Mouse (Mus musculus): ENCODE data around the gene Lypd5. TPM values are rescaled to one million over a fixed set of nuclear protein-coding genes. Genes with fewer than 3 reads are reported as not detected.
A peak's percentile ranks its signal among the peaks of the same experiment; 100 is the strongest.

Gene Lypd5
- polyA plus RNA-seq, 1 experiment from 2014 or later = not detected

DNA sequence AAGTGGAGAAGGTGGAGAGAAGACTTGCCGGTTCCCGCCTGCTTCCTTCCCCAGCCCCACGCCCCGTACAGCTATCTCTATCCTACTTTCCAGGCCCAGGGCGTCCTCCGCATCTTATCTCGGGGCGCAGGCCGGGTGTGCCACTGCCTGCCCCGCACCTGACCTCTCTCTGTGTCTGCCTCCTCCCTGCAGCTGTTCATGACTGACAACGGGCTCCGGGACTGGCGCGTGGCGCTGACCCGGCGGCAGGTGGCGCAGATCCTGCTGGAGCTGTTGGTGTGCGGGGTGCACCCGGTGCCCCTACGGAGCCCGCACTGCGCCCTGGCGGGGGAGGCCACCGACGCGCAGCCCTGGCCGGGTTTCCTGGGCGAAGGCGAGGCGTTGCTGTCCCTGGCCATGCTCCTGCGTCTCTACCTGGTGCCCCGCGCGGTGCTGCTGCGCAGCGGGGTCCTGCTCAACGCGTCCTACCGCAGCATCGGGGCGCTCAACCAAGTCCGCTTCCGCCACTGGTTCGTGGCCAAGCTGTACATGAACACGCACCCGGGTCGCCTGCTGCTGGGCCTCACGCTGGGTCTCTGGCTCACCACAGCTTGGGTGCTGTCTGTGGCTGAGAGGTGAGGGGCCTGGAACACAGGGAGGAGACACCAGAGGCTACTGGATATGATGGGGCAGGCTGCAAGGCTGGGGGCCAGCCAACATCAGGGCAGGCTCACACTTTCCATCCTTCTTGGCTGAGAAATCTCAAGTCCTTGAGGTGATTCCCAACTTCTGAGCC lies 28.3 kb downstream of the Lypd5 start:
- no peaks in the 10 kb centered on the region for H3K27me3 ChIP-seq (ENCODE audit: insufficient read depth, low read length)
- 6% methylated on average over 49 of the region's 49 CpGs for WGBS
- H3K27ac ChIP-seq = no peak overlapping the region
- H3K4me2 ChIP-seq (ENCODE audit: low read length) = peak overlapping the region; percentile 53
- no peaks in the 10 kb centered on the region for H3K36me3 ChIP-seq (ENCODE audit: insufficient read depth, low read length)
- peak overlapping the region; percentile 14; the same call in 1 of the 2 replicates for H3K4me3 ChIP-seq (replicated peaks; ENCODE audit: low read depth, low read length)
- no peaks in the 10 kb centered on the region for H3K9me3 ChIP-seq (replicated peaks; ENCODE audit: low read length)
- DNase-seq (ENCODE audit: low spot score) = peak; percentile 31
- TF ChIP-seq CTCF (IDR thresholded peaks at IDR 0.05; ENCODE audit: low read depth) = peak; percentile 58
- H3K9ac ChIP-seq (ENCODE audit: low read depth, low read length) = 0 out of 2 replicates have a peak overlapping the region, but pooled peaks have one; percentile 13
- peaks cover 7% of the 10 kb centered on the region; the same call in 1 of the 2 replicates for H3K4me1 ChIP-seq (replicated peaks; ENCODE audit: insufficient read depth, low read length)
- 0 out of 2 replicates have a peak, but pooled peaks have one; percentile 19 for ATAC-seq (replicated peaks; ENCODE audit: low FRiP score, low read depth)

DNA sequence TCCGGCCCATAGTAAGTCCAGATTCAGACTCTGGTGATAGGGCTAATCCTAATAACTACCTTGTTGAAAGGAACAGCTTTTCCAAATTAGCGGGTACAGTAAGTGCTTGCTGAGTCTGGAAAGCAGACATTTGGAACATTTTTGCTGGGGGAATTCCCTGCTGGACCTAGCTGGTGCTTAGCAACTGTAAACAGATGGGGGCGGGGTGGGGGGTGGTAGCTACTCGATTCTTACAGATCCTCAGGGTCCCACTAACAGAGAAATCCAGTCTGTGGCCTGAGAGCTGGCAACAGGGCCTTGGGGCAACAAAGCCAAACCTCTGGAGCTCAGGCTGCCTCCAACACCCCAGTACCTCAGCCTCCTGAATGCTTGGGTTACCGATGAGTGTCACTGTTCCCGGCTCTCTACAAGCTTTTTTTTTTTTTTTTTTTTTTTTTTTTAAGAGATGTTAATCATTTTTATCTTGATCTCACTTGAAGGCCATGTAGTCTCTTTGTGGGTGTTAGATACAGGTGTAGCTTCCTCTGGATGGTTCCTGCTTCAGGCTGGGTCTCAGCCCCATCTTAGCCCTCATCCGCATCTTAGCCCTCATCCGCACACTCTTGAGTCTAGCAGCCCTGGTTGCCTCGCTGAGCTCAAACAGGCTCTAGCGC lies 29.2 kb downstream of the Lypd5 start:
- DNase-seq (ENCODE audit: low spot score) (no peak), ATAC-seq (replicated peaks; ENCODE audit: low FRiP score, low read depth) (no peak)
- no peak overlapping the region for H3K4me2 ChIP-seq (ENCODE audit: low read length)
- no peak for TF ChIP-seq CTCF (IDR thresholded peaks at IDR 0.05; ENCODE audit: low read depth)
- H3K9ac ChIP-seq (ENCODE audit: low read depth, low read length) = no peak overlapping the region
- no peak overlapping the region for H3K4me3 ChIP-seq (replicated peaks; ENCODE audit: low read depth, low read length)
- H3K9me3 ChIP-seq (replicated peaks; ENCODE audit: low read length) = no peaks in the 10 kb centered on the region
- H3K36me3 ChIP-seq (ENCODE audit: insufficient read depth, low read length) = no peaks in the 10 kb centered on the region
- peaks cover 7% of the 10 kb centered on the region; the same call in 1 of the 2 replicates for H3K4me1 ChIP-seq (replicated peaks; ENCODE audit: insufficient read depth, low read length)
- H3K27ac ChIP-seq = no peak overlapping the region
- H3K27me3 ChIP-seq (ENCODE audit: insufficient read depth, low read length) = no peaks in the 10 kb centered on the region
- WGBS = 67% methylated on average over 10 of the region's 10 CpGs

DNA sequence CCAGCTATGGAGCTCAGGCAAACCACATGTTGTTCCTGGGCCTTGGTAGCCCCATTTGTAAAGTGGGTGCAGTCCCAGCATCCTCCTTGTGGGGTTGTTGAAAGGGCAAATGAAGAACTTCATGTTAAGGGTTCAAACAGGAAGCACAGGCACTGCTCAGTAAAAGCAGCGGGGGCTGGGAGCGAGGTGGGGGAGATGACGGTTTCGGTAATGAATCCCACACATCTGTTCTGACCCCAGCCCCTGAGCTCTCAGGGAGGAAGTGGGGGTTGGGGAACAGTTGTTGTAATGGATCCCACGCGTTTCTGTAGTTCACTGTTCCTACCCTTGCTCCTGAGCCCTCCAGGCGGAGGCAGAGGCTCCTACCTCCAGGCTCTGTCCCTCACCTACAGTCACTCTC lies 30.9 kb downstream of the Lypd5 start:
- Histone ChIP-seq H3K9me3 (replicated peaks; ENCODE audit: low read length) (no peaks in the 10 kb centered on the region), H3K27ac (no peak overlapping the region), H3K4me1 (replicated peaks; ENCODE audit: insufficient read depth, low read length) (peaks cover 7% of the 10 kb centered on the region; the same call in 1 of the 2 replicates), H3K36me3 (ENCODE audit: insufficient read depth, low read length) (no peaks in the 10 kb centered on the region), H3K4me2 (ENCODE audit: low read length) (no peak overlapping the region), H3K4me3 (replicated peaks; ENCODE audit: low read depth, low read length) (no peak overlapping the region), H3K9ac (ENCODE audit: low read depth, low read length) (no peak overlapping the region), H3K27me3 (ENCODE audit: insufficient read depth, low read length) (no peaks in the 10 kb centered on the region)
- TF ChIP-seq CTCF (IDR thresholded peaks at IDR 0.05; ENCODE audit: low read depth) = no peak
- ATAC-seq (replicated peaks; ENCODE audit: low FRiP score, low read depth) = no peak
- WGBS = 30% methylated on average over 7 of the region's 7 CpGs
- DNase-seq (ENCODE audit: low spot score) = peak; percentile 59

DNA sequence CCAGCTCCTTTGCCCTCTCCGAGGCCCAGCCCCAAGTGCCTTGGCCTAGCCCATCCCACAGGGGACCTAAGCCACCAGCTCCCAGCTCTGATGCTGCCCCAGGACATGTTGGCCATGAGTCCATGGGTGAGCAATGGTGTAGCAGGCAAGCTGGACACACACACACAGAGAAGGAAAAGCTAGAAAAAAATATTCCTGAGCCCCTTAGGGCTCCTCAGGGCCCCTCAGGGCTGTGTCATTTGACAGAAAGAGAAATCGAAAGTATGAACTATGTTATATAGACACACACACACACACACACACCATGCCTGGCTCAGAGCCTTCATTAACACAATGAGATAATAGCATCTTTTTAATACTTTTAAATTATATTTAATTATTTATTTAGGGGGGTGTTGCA lies 31.4 kb downstream of the Lypd5 start:
- no peak for DNase-seq (ENCODE audit: low spot score)
- no peak overlapping the region for H3K9ac ChIP-seq (ENCODE audit: low read depth, low read length)
- no peak overlapping the region for H3K4me3 ChIP-seq (replicated peaks; ENCODE audit: low read depth, low read length)
- no peak overlapping the region for H3K4me2 ChIP-seq (ENCODE audit: low read length)
- peaks cover 7% of the 10 kb centered on the region; the same call in 1 of the 2 replicates for H3K4me1 ChIP-seq (replicated peaks; ENCODE audit: insufficient read depth, low read length)
- no peaks in the 10 kb centered on the region for H3K9me3 ChIP-seq (replicated peaks; ENCODE audit: low read length)
- no peaks in the 10 kb centered on the region for H3K36me3 ChIP-seq (ENCODE audit: insufficient read depth, low read length)
- H3K27ac ChIP-seq = no peak overlapping the region
- no peaks in the 10 kb centered on the region for H3K27me3 ChIP-seq (ENCODE audit: insufficient read depth, low read length)
- TF ChIP-seq CTCF (IDR thresholded peaks at IDR 0.05; ENCODE audit: low read depth) = no peak
- WGBS = 45% methylated on average over 2 of the region's 2 CpGs
- ATAC-seq (replicated peaks; ENCODE audit: low FRiP score, low read depth) = no peak

DNA sequence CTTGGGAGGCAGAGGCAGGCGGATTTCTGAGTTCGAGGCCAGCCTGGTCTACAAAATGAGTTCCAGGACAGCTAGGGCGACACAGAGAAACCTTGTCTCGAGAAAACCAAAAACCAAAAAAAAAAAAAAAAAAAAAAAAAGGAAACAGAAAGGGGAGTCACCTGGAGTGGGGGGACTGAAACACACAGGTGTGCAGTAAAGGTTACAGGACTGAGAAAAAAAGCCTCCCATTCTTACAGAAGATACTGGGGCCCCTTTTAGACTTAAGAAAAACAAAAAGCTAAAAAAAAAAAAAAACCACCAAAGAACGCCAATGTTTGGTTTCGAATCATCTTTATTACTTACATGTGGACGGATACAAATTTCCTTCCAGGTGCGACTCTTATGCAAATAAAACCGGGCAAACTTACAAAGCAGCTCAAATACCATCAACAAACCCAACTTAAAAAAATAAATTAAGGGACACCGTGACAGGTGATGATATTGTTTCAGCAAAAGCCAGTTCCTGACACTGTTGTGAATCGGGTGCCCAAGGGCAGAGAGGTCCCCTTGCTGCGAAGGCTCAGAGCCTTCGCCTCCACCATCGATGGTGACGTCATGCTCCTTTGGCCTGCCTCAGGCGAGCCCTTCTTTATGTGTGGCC lies 33.9 kb downstream of the Lypd5 start:
- no peak for TF ChIP-seq CTCF (IDR thresholded peaks at IDR 0.05; ENCODE audit: low read depth)

DNA sequence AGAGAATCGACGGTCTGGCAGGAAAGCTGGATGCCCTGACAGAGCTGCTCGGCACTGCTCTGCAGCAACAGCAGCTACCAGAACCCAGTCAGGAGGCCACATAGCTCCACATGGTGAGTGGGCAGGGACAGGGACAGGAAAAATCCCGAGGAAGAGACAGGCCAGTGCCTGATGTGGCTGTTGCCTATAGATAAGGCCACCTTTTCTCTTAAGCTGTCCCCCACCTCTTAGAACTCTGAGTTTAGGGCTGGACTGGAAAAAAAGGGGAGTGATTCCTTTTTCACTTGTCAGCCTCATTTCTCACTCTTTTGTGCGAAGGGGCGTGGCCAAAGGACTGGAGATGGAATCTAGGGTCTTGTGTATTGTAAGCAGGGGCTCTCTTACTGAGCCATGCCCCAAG lies 35.1 kb downstream of the Lypd5 start:
- Histone ChIP-seq H3K27me3 (ENCODE audit: insufficient read depth, low read length) (no peaks in the 10 kb centered on the region), H3K9me3 (replicated peaks; ENCODE audit: low read length) (no peaks in the 10 kb centered on the region), H3K27ac (no peak overlapping the region), H3K36me3 (ENCODE audit: insufficient read depth, low read length) (no peaks in the 10 kb centered on the region), H3K4me3 (replicated peaks; ENCODE audit: low read depth, low read length) (no peak overlapping the region), H3K4me1 (replicated peaks; ENCODE audit: insufficient read depth, low read length) (no peaks in the 10 kb centered on the region), H3K4me2 (ENCODE audit: low read length) (no peak overlapping the region), H3K9ac (ENCODE audit: low read depth, low read length) (no peak overlapping the region)
- TF ChIP-seq CTCF (IDR thresholded peaks at IDR 0.05; ENCODE audit: low read depth) = no peak
- ATAC-seq (replicated peaks; ENCODE audit: low FRiP score, low read depth) (no peak), DNase-seq (ENCODE audit: low spot score) (no peak)
- 63% methylated on average over 6 of the region's 6 CpGs for WGBS

More for the DNA sequence above, 33.9 kb downstream of the Lypd5 start:
- WGBS = 81% methylated on average over 16 of the region's 16 CpGs
- Histone ChIP-seq H3K9ac (ENCODE audit: low read depth, low read length) (no peak overlapping the region), H3K4me1 (replicated peaks; ENCODE audit: insufficient read depth, low read length) (no peaks in the 10 kb centered on the region), H3K9me3 (replicated peaks; ENCODE audit: low read length) (no peaks in the 10 kb centered on the region), H3K36me3 (ENCODE audit: insufficient read depth, low read length) (no peaks in the 10 kb centered on the region), H3K27ac (no peak overlapping the region), H3K4me2 (ENCODE audit: low read length) (no peak overlapping the region), H3K27me3 (ENCODE audit: insufficient read depth, low read length) (no peaks in the 10 kb centered on the region), H3K4me3 (replicated peaks; ENCODE audit: low read depth, low read length) (no peak overlapping the region)
- no peak for ATAC-seq (replicated peaks; ENCODE audit: low FRiP score, low read depth)
- DNase-seq (ENCODE audit: low spot score) = no peak

All from kidney, postnatal 0 days (tissue).